Mouse (Mus musculus) liver, adult 2 months (tissue): ENCODE data around the gene Inafm1. TPM values are rescaled to one million over a fixed set of nuclear protein-coding genes. Genes with fewer than 3 reads are reported as not detected.
"Not testable (repeated sequence)": the region's sequence is repeated elsewhere in the genome, so short reads cannot be mapped to it uniquely, and the experiment has no call there.

Experiments
- DNase-seq: peaks from one replicate; pipeline ENCODE4 v3.0.0-alpha.2; 2011; ENCODE audit warnings: low read depth, low spot score; ENCODE audit errors: extremely low read depth
- H3K27ac ChIP-seq: fragments of 200-500 bp; replicated peaks from 2 replicates; pipeline ENCODE4 v1.5.1; 2012; ENCODE audit warnings: low read depth, mild to moderate bottlenecking, control low read depth, inconsistent platforms, low read length; ENCODE audit not compliant: insufficient read depth
- H3K27me3 ChIP-seq: fragments of 200-500 bp; 2 replicates; pipeline ENCODE4 v1.6.1; 2012; ENCODE audit warnings: mild to moderate bottlenecking, moderate library complexity, low read length, inconsistent platforms; ENCODE audit not compliant: control insufficient read depth, insufficient read depth
- H3K36me3 ChIP-seq: fragments of 200-500 bp; 2 replicates; pipeline ENCODE4 v1.6.1; 2012; ENCODE audit warnings: low read length, inconsistent platforms; ENCODE audit not compliant: control insufficient read depth, insufficient read depth
- H3K4me1 ChIP-seq: fragments of 200-500 bp; 2 replicates; pipeline ENCODE4 v1.6.1; 2011; ENCODE audit warnings: low read length; ENCODE audit not compliant: control insufficient read depth, insufficient read depth
- H3K4me3 ChIP-seq: fragments of 200-500 bp; 2 replicates; pipeline ENCODE4 v1.5.1; 2011; ENCODE audit warnings: low read depth, mild to moderate bottlenecking, control low read depth, low read length, moderate library complexity; ENCODE audit not compliant: insufficient read depth
- H3K79me2 ChIP-seq: fragments of 200-500 bp; 2 replicates; pipeline ENCODE4 v1.6.1; 2012; ENCODE audit warnings: inconsistent platforms, mild to moderate bottlenecking, low read length, moderate library complexity; ENCODE audit not compliant: control insufficient read depth, insufficient read depth
- H3K9ac ChIP-seq: fragments of 200-500 bp; 2 replicates; pipeline ENCODE4 v1.6.1; 2012; ENCODE audit warnings: low read depth, mild to moderate bottlenecking, control low read depth, inconsistent platforms, low read length
- CTCF ChIP-seq: fragments of 200-500 bp; IDR thresholded peaks from 2 replicates; pipeline ENCODE4 v1.5.1; 2011; ENCODE audit warnings: low read depth, low read length, control low read depth
- POLR2A ChIP-seq: fragments of 200-500 bp; IDR thresholded peaks from 2 replicates; pipeline ENCODE4 v1.6.1; 2011; ENCODE audit warnings: low read length, control low read depth; ENCODE audit not compliant: insufficient read depth; ENCODE audit errors: extremely low read depth
- WGBS: fragments of 180-500 bp; shearing (Covaris S2); methylation state at CpG from one replicate; pipeline ENCODE4 v1.1.7; 2018; 5-methylcytosine and 5-hydroxymethylcytosine counted together
- polyA plus RNA-seq: library from polyadenylated mRNA; depleted of rRNA; stranded (reverse); fragments of >200 nt; gene quantifications from 2 replicates; pipeline ENCODE4 v1.2.3, GENCODE M21; 2012
- total RNA-seq: library from RNA; depleted of rRNA; stranded (reverse); fragments of >200 nt; gene quantifications from 2 replicates; pipeline ENCODE4 v1.2.3, GENCODE M21; 2014

Gene Inafm1
- total and polyA plus RNA-seq, 2 experiments: 1.9 to 8.8 TPM

GRCm38 (mm10) chr7:16310521-16311452 lies 37.4 kb upstream of the Inafm1 start:
- H3K4me3 ChIP-seq: peak overlapping the region; percentile 84
- peak overlapping the region; percentile 84 for H3K27ac ChIP-seq
- WGBS: under 1% methylated on average over 31 of the region's 31 CpGs
- no peaks in the 10 kb centered on the region for H3K36me3 ChIP-seq
- TF ChIP-seq POLR2A (no peak), CTCF (no peak)
- peak; percentile 66 for DNase-seq
- peak overlapping the region; percentile 95 for H3K9ac ChIP-seq
- peaks cover 20% of the 10 kb centered on the region for H3K4me1 ChIP-seq
- H3K27me3 ChIP-seq: no peaks in the 10 kb centered on the region
- peaks cover 5% of the 10 kb centered on the region; the same call in 1 of the 2 replicates for H3K79me2 ChIP-seq

DNA sequence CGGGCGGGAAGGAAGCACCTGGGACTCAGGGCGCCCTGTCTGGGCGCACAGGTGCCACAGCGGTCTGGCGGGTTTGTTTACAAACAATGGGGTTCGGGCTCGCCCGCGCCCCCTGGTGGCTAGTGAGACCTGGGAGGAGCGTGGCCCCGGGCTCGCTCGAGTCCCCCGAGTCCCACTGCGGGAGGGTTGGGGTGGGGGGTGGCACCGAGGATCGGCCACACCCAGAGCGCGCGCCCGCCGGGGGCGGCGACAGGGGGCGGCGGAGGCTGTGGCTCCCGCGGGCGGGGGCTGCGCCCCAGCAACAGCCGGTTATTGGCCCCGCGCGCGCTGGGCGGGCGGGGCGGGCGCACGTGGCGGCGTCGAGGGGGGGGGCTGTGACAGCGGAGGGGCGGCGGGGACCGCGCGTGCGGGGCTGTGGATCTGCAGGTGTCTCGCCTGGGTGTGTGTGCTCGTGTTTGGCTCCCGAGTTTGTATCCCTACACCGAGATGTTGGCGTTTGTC lies 36.7 kb upstream of the Inafm1 start:
- Histone ChIP-seq H3K4me1 (peaks cover 17% of the 10 kb centered on the region), H3K27ac (peak overlapping the region; percentile 89), H3K9ac (peak overlapping the region; percentile 95), H3K36me3 (no peaks in the 10 kb centered on the region), H3K27me3 (no peaks in the 10 kb centered on the region), H3K79me2 (peaks cover 5% of the 10 kb centered on the region; the same call in 1 of the 2 replicates), H3K4me3 (peak overlapping the region; percentile 84)
- TF ChIP-seq CTCF: peak; percentile 77
- TF ChIP-seq POLR2A: 0 out of 2 replicates have a peak, but pooled peaks have one; percentile 58
- under 1% methylated on average over 51 of the region's 56 CpGs for WGBS
- DNase-seq: peak; percentile 78

- H3K9ac ChIP-seq: peak overlapping the region; percentile 92
- H3K79me2 ChIP-seq: peaks cover 5% of the 10 kb centered on the region; the same call in 1 of the 2 replicates
- under 1% methylated on average over 61 of the region's 61 CpGs for WGBS
- H3K27me3 ChIP-seq: no peaks in the 10 kb centered on the region
- peak overlapping the region; percentile 84 for H3K4me3 ChIP-seq
- TF ChIP-seq CTCF: no peak
- peak; percentile 64; the same call in 1 of the 2 replicates for TF ChIP-seq POLR2A
- DNase-seq: no peak
- no peaks in the 10 kb centered on the region for H3K36me3 ChIP-seq
- peak overlapping the region; percentile 89 for H3K27ac ChIP-seq
- H3K4me1 ChIP-seq: peaks cover 16% of the 10 kb centered on the region
Measured at GRCm38 (mm10) chr7:16309318-16310019, 36.1 kb upstream of the Inafm1 start.

DNA sequence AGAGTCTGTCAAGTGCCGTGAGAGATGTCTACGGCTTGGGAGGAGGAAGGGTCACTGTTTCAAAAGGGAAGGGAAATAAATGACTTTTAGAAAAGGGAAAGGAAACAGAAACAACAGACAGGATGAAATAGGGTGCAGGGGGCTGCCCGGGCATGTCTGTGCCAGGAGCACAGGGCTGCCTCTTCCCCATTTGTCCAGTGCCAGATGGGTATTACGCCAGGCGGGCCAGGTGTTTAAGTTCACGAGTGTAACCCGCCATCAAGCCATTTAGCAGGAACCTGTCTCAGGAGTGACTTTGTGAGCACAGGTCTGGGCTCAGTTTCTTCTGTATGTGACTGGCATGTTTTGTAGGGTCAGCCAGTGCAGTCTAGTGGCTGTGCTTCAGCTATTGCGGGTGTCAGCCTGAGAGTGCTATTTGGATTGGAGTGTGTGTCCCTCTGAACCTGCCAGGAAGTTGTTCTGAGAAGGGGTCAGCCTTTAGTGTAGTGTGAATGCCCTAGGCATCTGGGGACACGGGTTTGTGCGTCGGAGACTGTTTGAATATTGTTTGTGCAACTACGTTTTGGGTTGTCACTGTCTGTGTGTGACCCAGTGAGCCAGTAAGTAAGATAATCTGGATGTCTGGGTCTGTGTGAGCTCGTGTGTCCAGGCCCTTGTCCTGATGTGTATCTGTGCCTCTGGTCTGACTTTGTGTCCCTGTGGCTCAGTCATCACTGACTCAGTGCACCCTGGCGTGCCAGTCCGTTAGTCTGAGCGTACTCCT lies 35.3 kb upstream of the Inafm1 start:
- no peaks in the 10 kb centered on the region for H3K27me3 ChIP-seq
- no peak overlapping the region; the same call in 1 of the 2 replicates for H3K27ac ChIP-seq
- peaks cover 14% of the 10 kb centered on the region for H3K4me1 ChIP-seq
- H3K9ac ChIP-seq: peak overlapping the region; percentile 52; the same call in 1 of the 2 replicates
- DNase-seq: peak; percentile 60
- TF ChIP-seq CTCF (no peak), POLR2A (no peak)
- no peaks in the 10 kb centered on the region for H3K36me3 ChIP-seq
- H3K4me3 ChIP-seq: peak overlapping the region; percentile 84
- 20% methylated on average over 16 of the region's 16 CpGs for WGBS
- H3K79me2 ChIP-seq: peaks cover 5% of the 10 kb centered on the region; the same call in 1 of the 2 replicates

- not testable (repeated sequence) for H3K27ac ChIP-seq, H3K27me3 ChIP-seq, DNase-seq, H3K36me3 ChIP-seq, H3K79me2 ChIP-seq
- 84% methylated on average over 1 of the region's 1 CpGs for WGBS
- Histone ChIP-seq H3K4me1 (peaks cover 14% of the 10 kb centered on the region), H3K9ac (peak within 1 kb of the TSS; percentile 52), H3K4me3 (peak within 1 kb of the TSS; percentile 84)
Measured at GRCm38 (mm10) chr7:16308093-16308492, 34.7 kb upstream of the Inafm1 start, which contains the start of gene Bbc3. Gene Bbc3, plus strand, starts transcription at chr7:16308393.

DNA sequence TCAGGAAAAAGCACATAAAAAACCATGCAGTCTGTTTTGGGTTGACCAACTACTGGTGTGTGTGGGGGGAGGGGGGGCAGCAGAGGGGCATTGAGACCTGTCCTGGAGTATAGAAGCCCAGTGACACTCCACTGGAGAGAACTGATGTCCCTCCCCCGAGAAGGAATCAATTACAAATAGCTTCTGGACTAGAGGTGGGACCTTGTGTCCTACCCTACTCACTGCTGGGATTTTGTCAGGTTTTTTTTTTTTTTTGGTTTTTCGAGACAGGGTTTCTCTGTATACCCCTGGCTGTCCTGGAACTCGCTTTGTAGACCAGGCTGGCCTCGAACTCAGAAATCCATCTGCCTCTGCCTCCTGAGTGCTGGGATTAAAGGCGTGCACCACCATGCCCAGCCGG lies 33.7 kb upstream of the Inafm1 start:
- not testable (repeated sequence) for H3K27me3 ChIP-seq, H3K4me3 ChIP-seq, H3K27ac ChIP-seq, H3K9ac ChIP-seq, DNase-seq, H3K36me3 ChIP-seq, H3K79me2 ChIP-seq
- 85% methylated on average over 6 of the region's 6 CpGs for WGBS
- H3K4me1 ChIP-seq: peaks cover 14% of the 10 kb centered on the region
